Mouse (Mus musculus) liver, adult 2 months (tissue): ENCODE results near the gene Cnst. TPM values are rescaled to one million over a fixed set of nuclear protein-coding genes. Genes with fewer than 3 reads are reported as not detected.

Experiments
- DNase-seq: peaks from one replicate; pipeline ENCODE4 v3.0.0-alpha.2; 2011; ENCODE audit warnings: low read depth, low spot score; ENCODE audit errors: extremely low read depth
- H3K27ac ChIP-seq: fragments of 200-500 bp; replicated peaks from 2 replicates; pipeline ENCODE4 v1.5.1; 2012; ENCODE audit warnings: low read depth, mild to moderate bottlenecking, control low read depth, inconsistent platforms, low read length; ENCODE audit not compliant: insufficient read depth
- H3K27me3 ChIP-seq: fragments of 200-500 bp; 2 replicates; pipeline ENCODE4 v1.6.1; 2012; ENCODE audit warnings: mild to moderate bottlenecking, moderate library complexity, low read length, inconsistent platforms; ENCODE audit not compliant: control insufficient read depth, insufficient read depth
- H3K36me3 ChIP-seq: fragments of 200-500 bp; 2 replicates; pipeline ENCODE4 v1.6.1; 2012; ENCODE audit warnings: low read length, inconsistent platforms; ENCODE audit not compliant: control insufficient read depth, insufficient read depth
- H3K4me1 ChIP-seq: fragments of 200-500 bp; 2 replicates; pipeline ENCODE4 v1.6.1; 2011; ENCODE audit warnings: low read length; ENCODE audit not compliant: control insufficient read depth, insufficient read depth
- H3K4me3 ChIP-seq: fragments of 200-500 bp; 2 replicates; pipeline ENCODE4 v1.5.1; 2011; ENCODE audit warnings: low read depth, mild to moderate bottlenecking, control low read depth, low read length, moderate library complexity; ENCODE audit not compliant: insufficient read depth
- H3K79me2 ChIP-seq: fragments of 200-500 bp; 2 replicates; pipeline ENCODE4 v1.6.1; 2012; ENCODE audit warnings: inconsistent platforms, mild to moderate bottlenecking, low read length, moderate library complexity; ENCODE audit not compliant: control insufficient read depth, insufficient read depth
- H3K9ac ChIP-seq: fragments of 200-500 bp; 2 replicates; pipeline ENCODE4 v1.6.1; 2012; ENCODE audit warnings: low read depth, mild to moderate bottlenecking, control low read depth, inconsistent platforms, low read length
- CTCF ChIP-seq: fragments of 200-500 bp; IDR thresholded peaks from 2 replicates; pipeline ENCODE4 v1.5.1; 2011; ENCODE audit warnings: low read depth, low read length, control low read depth
- POLR2A ChIP-seq: fragments of 200-500 bp; IDR thresholded peaks from 2 replicates; pipeline ENCODE4 v1.6.1; 2011; ENCODE audit warnings: low read length, control low read depth; ENCODE audit not compliant: insufficient read depth; ENCODE audit errors: extremely low read depth
- WGBS: fragments of 180-500 bp; shearing (Covaris S2); methylation state at CpG from one replicate; pipeline ENCODE4 v1.1.7; 2018; 5-methylcytosine and 5-hydroxymethylcytosine counted together
- polyA plus RNA-seq: library from polyadenylated mRNA; depleted of rRNA; stranded (reverse); fragments of >200 nt; gene quantifications from 2 replicates; pipeline ENCODE4 v1.2.3, GENCODE M21; 2012; rRNA removed
- total RNA-seq: library from RNA; depleted of rRNA; stranded (reverse); fragments of >200 nt; gene quantifications from 2 replicates; pipeline ENCODE4 v1.2.3, GENCODE M21; 2014; rRNA removed

The Cnst gene
- total and polyA plus RNA-seq, 2 experiments: 3.9 to 14.9 TPM

DNA sequence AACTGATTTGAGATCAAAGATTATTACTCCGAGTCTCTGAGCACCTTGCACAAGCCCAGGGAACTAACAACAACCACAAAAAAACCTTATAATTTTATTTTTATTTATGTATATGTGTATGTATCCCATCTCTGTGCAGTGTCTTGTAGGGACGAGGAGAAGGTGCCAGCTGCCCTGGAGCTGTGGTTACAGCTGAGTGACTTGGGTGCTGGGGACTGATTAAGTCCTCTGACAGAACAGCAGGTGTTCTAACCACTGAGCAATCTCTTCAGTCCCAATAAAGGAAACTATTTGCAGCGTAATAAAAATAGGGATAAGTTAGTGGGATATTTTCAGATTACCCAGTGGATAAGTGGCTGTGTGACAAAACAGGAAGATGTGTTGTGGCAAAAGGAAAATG, 128.2 kb downstream of the Cnst start:
- Histone ChIP-seq H3K4me1 (no peaks in the 10 kb centered on the region), H3K27ac (no peak overlapping the region), H3K79me2 (no peaks in the 10 kb centered on the region), H3K27me3 (no peaks in the 10 kb centered on the region), H3K36me3 (no peaks in the 10 kb centered on the region; the same call in 1 of the 2 replicates), H3K9ac (no peak overlapping the region), H3K4me3 (no peak overlapping the region)
- DNase-seq: no peak
- no peak for TF ChIP-seq POLR2A
- TF ChIP-seq CTCF: no peak
- 91% methylated on average over 3 of the region's 3 CpGs for WGBS

- Histone ChIP-seq H3K9ac (no peak overlapping the region), H3K79me2 (no peaks in the 10 kb centered on the region), H3K27ac (no peak overlapping the region), H3K4me1 (no peaks in the 10 kb centered on the region), H3K36me3 (no peaks in the 10 kb centered on the region; the same call in 1 of the 2 replicates), H3K27me3 (no peaks in the 10 kb centered on the region), H3K4me3 (no peak overlapping the region)
- WGBS: 97% methylated on average over 2 of the region's 2 CpGs
- DNase-seq: no peak
- no peak for TF ChIP-seq POLR2A
Observed at GRCm38 (mm10) chr1:179677031-179677430, 130.9 kb downstream of the Cnst start.

Other genes starting within 250 kb of the Cnst start
- 6.4 and 7.0 TPM in 2 replicates for gene Smyd3, start 28.3 kb upstream of the Cnst start, total RNA-seq
- gene Smyd3, start 28.3 kb upstream of the Cnst start, polyA plus RNA-seq: 1.4 TPM in 2 replicates
- 21.7 and 22.2 TPM in 2 replicates for gene Tfb2m, start 103 bp upstream of the Cnst start, total RNA-seq
- gene Tfb2m, start 103 bp upstream of the Cnst start, polyA plus RNA-seq: 8.2 and 9.2 TPM in 2 replicates
- gene Sccpdh, start 121.8 kb downstream of the Cnst start, total RNA-seq: 4.5 and 4.8 TPM in 2 replicates
- 1.0 and 1.4 TPM in 2 replicates for gene Sccpdh, start 121.8 kb downstream of the Cnst start, polyA plus RNA-seq
- not detected in 2 replicates for gene Kif28, start 198.9 kb downstream of the Cnst start, total RNA-seq
- gene Kif28, start 198.9 kb downstream of the Cnst start, polyA plus RNA-seq: not detected in 2 replicates